Mouse (Mus musculus) liver, adult 2 months (tissue): ENCODE measurements around the gene Musk.

ENCODE experiments used
- CTCF ChIP-seq: fragments of 200-500 bp; IDR thresholded peaks from 2 replicates; pipeline ENCODE4 v1.5.1; 2011; ENCODE audit warnings: low read depth, low read length, control low read depth
- POLR2A ChIP-seq: fragments of 200-500 bp; IDR thresholded peaks from 2 replicates; pipeline ENCODE4 v1.6.1; 2011; ENCODE audit warnings: low read length, control low read depth; ENCODE audit not compliant: insufficient read depth; ENCODE audit errors: extremely low read depth

- no peak for TF ChIP-seq CTCF
- TF ChIP-seq POLR2A = no peak
These were observed 16.7 kb upstream of the Musk start for GRCm38 (mm10) chr4:58268897-58269542.
